Mouse (Mus musculus) embryonic facial prominence, embryonic 11.5 days (tissue): ENCODE data around the gene Hist2h2aa2. TPM values are rescaled to one million over a fixed set of nuclear protein-coding genes. Genes with fewer than 3 reads are reported as not detected.
"Not testable (repeated sequence)": the region's sequence is repeated elsewhere in the genome, so short reads cannot be mapped to it uniquely, and the experiment has no call there.

Experiments
- ATAC-seq: fragments of 200-750 bp; cut with Nextera tagmentation; replicated peaks from 2 replicates; pipeline ENCODE4 v1.8.0; 2017; ENCODE audit warnings: low read depth; ENCODE audit not compliant: insufficient number of reproducible peaks, low FRiP score, low TSS enrichment
- DNase-seq: peaks from one replicate; pipeline ENCODE4 v3.0.0-alpha.2; 2015; ENCODE audit warnings: low spot score
- H3K27ac ChIP-seq: fragments of 300-500 bp; sonication (generic); replicated peaks from 2 replicates; pipeline ENCODE4 v1.5.1; 2014; ENCODE audit warnings: mild to moderate bottlenecking, low read depth, low read length, control low read depth
- H3K27me3 ChIP-seq: fragments of 300-500 bp; sonication (generic); 2 replicates; pipeline ENCODE4 v1.6.1; 2014; ENCODE audit warnings: mild to moderate bottlenecking, low read length, moderate library complexity, mixed read lengths; ENCODE audit not compliant: control insufficient read depth, insufficient read depth
- H3K36me3 ChIP-seq: fragments of 300-500 bp; sonication (generic); replicated peaks from 2 replicates; pipeline ENCODE4 v1.6.1; 2014; ENCODE audit warnings: low read depth, mild to moderate bottlenecking, low read length, moderate library complexity, mixed read lengths; ENCODE audit not compliant: control insufficient read depth, insufficient read depth
- H3K4me1 ChIP-seq: fragments of 300-500 bp; sonication (generic); 2 replicates; pipeline ENCODE4 v1.6.1; 2014; ENCODE audit warnings: low read length, mixed read lengths; ENCODE audit not compliant: control insufficient read depth, insufficient read depth
- H3K4me2 ChIP-seq: fragments of 300-500 bp; sonication (generic); 2 replicates; pipeline ENCODE4 v1.6.1; 2014; ENCODE audit warnings: low read depth, mild to moderate bottlenecking, control low read depth, low read length, moderate library complexity
- H3K4me3 ChIP-seq: fragments of 300-500 bp; sonication (generic); 2 replicates; pipeline ENCODE4 v1.5.1; 2014; ENCODE audit warnings: low read depth, low read length, control low read depth
- H3K9ac ChIP-seq: fragments of 300-500 bp; sonication (generic); replicated peaks from 2 replicates; pipeline ENCODE4 v1.6.1; 2014; ENCODE audit warnings: mild to moderate bottlenecking, control low read depth, low read length
- H3K9me3 ChIP-seq: fragments of 300-500 bp; sonication (generic); replicated peaks from 2 replicates; pipeline ENCODE4 v1.6.1; 2016; ENCODE audit warnings: mild to moderate bottlenecking, low read length, inconsistent platforms, mixed read lengths; ENCODE audit not compliant: control insufficient read depth
- WGBS: fragments of 180-500 bp; shearing (Covaris S2); extraction: QIAGEN DNeasy Blood & Tissue Kit; methylation state at CpG from one replicate; pipeline ENCODE4 v1.1.7; 2014; 5-methylcytosine and 5-hydroxymethylcytosine counted together
- polyA plus RNA-seq: library from polyadenylated mRNA; unstranded; fragments of >200 nt; fragmentation: Nextera tagmentation; extraction: Ambion mirVana; gene quantifications from 2 replicates; pipeline ENCODE4 v1.2.1, GENCODE M21; 2014

Gene Hist2h2aa2
- polyA plus RNA-seq, 1 experiment from 2014 or later: 51.6 TPM

- ATAC-seq (no peak), DNase-seq (no peak)
- H3K9me3 ChIP-seq: no peaks in the 10 kb centered on the region
- no peak overlapping the region for H3K4me2 ChIP-seq
- H3K9ac ChIP-seq: no peak overlapping the region
- WGBS: 87% methylated on average over 17 of the region's 17 CpGs
- H3K27me3 ChIP-seq: no peaks in the 10 kb centered on the region
- no peaks in the 10 kb centered on the region for H3K4me1 ChIP-seq
- H3K4me3 ChIP-seq: no peak overlapping the region
- no peak overlapping the region for H3K27ac ChIP-seq
- no peaks in the 10 kb centered on the region for H3K36me3 ChIP-seq
Measured at GRCm38 (mm10) chr3:96273591-96274465, 33.8 kb upstream of the Hist2h2aa2 start.

GRCm38 (mm10) chr3:96269511-96270474, 29.7 kb upstream of the Hist2h2aa2 start, which contains the start of gene Hist2h2bb:
Gene Hist2h2bb (plus strand): TSS chr3:96269752.
- peak; percentile 98 for DNase-seq
- peak within 1 kb of the TSS; percentile 95 for H3K27ac ChIP-seq
- under 1% methylated on average over 45 of the region's 45 CpGs for WGBS
- H3K27me3 ChIP-seq: no peaks in the 10 kb centered on the region
- no peaks in the 10 kb centered on the region for H3K4me1 ChIP-seq
- no peaks in the 10 kb centered on the region for H3K36me3 ChIP-seq
- peak; percentile 95 for ATAC-seq
- H3K4me2 ChIP-seq: peak within 1 kb of the TSS; percentile 48
- H3K4me3 ChIP-seq: peak within 1 kb of the TSS; percentile 47
- no peaks in the 10 kb centered on the region for H3K9me3 ChIP-seq
- peak within 1 kb of the TSS; percentile 75 for H3K9ac ChIP-seq

GRCm38 (mm10) chr3:96268776-96269378, 28.8 kb upstream of the Hist2h2aa2 start:
- H3K9me3 ChIP-seq, DNase-seq, H3K4me1 ChIP-seq, H3K27me3 ChIP-seq, H3K36me3 ChIP-seq: not testable (repeated sequence)
- peak overlapping the region; percentile 75 for H3K9ac ChIP-seq
- WGBS: 0% methylated on average over 9 of the region's 44 CpGs
- peak overlapping the region; percentile 48 for H3K4me2 ChIP-seq
- ATAC-seq: peak; percentile 35
- peak overlapping the region; percentile 95 for H3K27ac ChIP-seq
- H3K4me3 ChIP-seq: peak overlapping the region; percentile 47

- DNase-seq (peak; percentile 89), ATAC-seq (peak; percentile 58; the same call in 1 of the 2 replicates)
- no peaks in the 10 kb centered on the region; the same call in 1 of the 2 replicates for H3K4me1 ChIP-seq
- H3K4me2 ChIP-seq: peak within 1 kb of the TSS; percentile 48
- peak within 1 kb of the TSS; percentile 95 for H3K27ac ChIP-seq
- no peaks in the 10 kb centered on the region for H3K9me3 ChIP-seq
- H3K36me3 ChIP-seq: no peaks in the 10 kb centered on the region
- peak within 1 kb of the TSS; percentile 47 for H3K4me3 ChIP-seq
- H3K9ac ChIP-seq: peak within 1 kb of the TSS; percentile 75
- WGBS: 24% methylated on average over 29 of the region's 30 CpGs
- H3K27me3 ChIP-seq: no peaks in the 10 kb centered on the region
Measured at GRCm38 (mm10) chr3:96268051-96268775, 28.1 kb upstream of the Hist2h2aa2 start, which contains the start of gene Hist2h3b. Gene Hist2h3b (plus strand): TSS chr3:96268654.

GRCm38 (mm10) chr3:96267541-96267940, 27.5 kb upstream of the Hist2h2aa2 start:
- Histone ChIP-seq H3K4me3 (no peak overlapping the region), H3K9ac (0 out of 2 replicates have a peak overlapping the region, but pooled peaks have one; percentile 26), H3K4me2 (no peak overlapping the region)

GRCm38 (mm10) chr3:96266132-96266710, 26.1 kb upstream of the Hist2h2aa2 start:
- H3K4me1 ChIP-seq: no peaks in the 10 kb centered on the region; the same call in 1 of the 2 replicates
- H3K4me2 ChIP-seq: no peak overlapping the region
- H3K9ac ChIP-seq: no peak overlapping the region
- H3K9me3 ChIP-seq: no peaks in the 10 kb centered on the region
- 84% methylated on average over 8 of the region's 8 CpGs for WGBS
- no peak for DNase-seq
- ATAC-seq: no peak
- H3K27ac ChIP-seq: no peak overlapping the region
- no peaks in the 10 kb centered on the region for H3K36me3 ChIP-seq
- no peaks in the 10 kb centered on the region for H3K27me3 ChIP-seq
- H3K4me3 ChIP-seq: no peak overlapping the region

More at GRCm38 (mm10) chr3:96267541-96267940, 27.5 kb upstream of the Hist2h2aa2 start:
- H3K27me3 ChIP-seq: no peaks in the 10 kb centered on the region
- no peaks in the 10 kb centered on the region; the same call in 1 of the 2 replicates for H3K4me1 ChIP-seq
- ATAC-seq: no peak
- H3K9me3 ChIP-seq: no peaks in the 10 kb centered on the region
- H3K36me3 ChIP-seq: no peaks in the 10 kb centered on the region
- H3K27ac ChIP-seq: peak overlapping the region; percentile 75
- 70% methylated on average over 4 of the region's 4 CpGs for WGBS
- DNase-seq: no peak
